Mouse (Mus musculus) embryonic facial prominence, embryonic 14.5 days (tissue): ENCODE measurements around the gene Mag. TPM values are rescaled to one million over a fixed set of nuclear protein-coding genes. Genes with fewer than 3 reads are reported as not detected.

Experiments used
- ATAC-seq: fragments of 200-750 bp; cut with Nextera tagmentation; 2 replicates; pipeline ENCODE4 v1.8.0; 2017; ENCODE audit warnings: low read depth, moderate number of reproducible peaks, moderate TSS enrichment
- DNase-seq: peaks from one replicate; pipeline ENCODE4 v3.0.0-alpha.2; 2015; ENCODE audit warnings: low spot score
- H3K27ac ChIP-seq: fragments of 300-500 bp; sonication (generic); replicated peaks from 2 replicates; pipeline ENCODE4 v1.5.1; 2014; ENCODE audit warnings: low read depth, mild to moderate bottlenecking, low read length, moderate library complexity
- H3K27me3 ChIP-seq: fragments of 300-500 bp; sonication (generic); replicated peaks from 2 replicates; pipeline ENCODE4 v1.6.1; 2014; ENCODE audit warnings: low read length; ENCODE audit not compliant: control insufficient read depth, insufficient read depth
- H3K36me3 ChIP-seq: fragments of 300-500 bp; sonication (generic); 2 replicates; pipeline ENCODE4 v1.6.1; 2014; ENCODE audit warnings: low read length, mixed read lengths; ENCODE audit not compliant: control insufficient read depth, insufficient read depth
- H3K4me1 ChIP-seq: fragments of 300-500 bp; sonication (generic); 2 replicates; pipeline ENCODE4 v1.6.1; 2014; ENCODE audit warnings: antibody characterized with exemption, low read length; ENCODE audit not compliant: control insufficient read depth, insufficient read depth
- H3K4me2 ChIP-seq: fragments of 300-500 bp; sonication (generic); 2 replicates; pipeline ENCODE4 v1.6.1; 2014; ENCODE audit warnings: low read depth, mild to moderate bottlenecking, low read length, moderate library complexity, mixed read lengths
- H3K4me3 ChIP-seq: fragments of 300-500 bp; sonication (generic); 2 replicates; pipeline ENCODE4 v1.5.1; 2014; ENCODE audit warnings: low read depth, mild to moderate bottlenecking, low read length
- H3K9ac ChIP-seq: fragments of 300-500 bp; sonication (generic); 2 replicates; pipeline ENCODE4 v1.6.1; 2014; ENCODE audit warnings: low read depth, mild to moderate bottlenecking, low read length, moderate library complexity, mixed read lengths
- H3K9me3 ChIP-seq: fragments of 300-500 bp; sonication (generic); 2 replicates; pipeline ENCODE4 v1.6.1; 2016; ENCODE audit warnings: low read length; ENCODE audit not compliant: control insufficient read depth
- whole genome bisulfite sequencing: fragments of 180-500 bp; shearing (Covaris S2); extraction: QIAGEN DNeasy Blood & Tissue Kit; methylation state at CpG from one replicate; pipeline ENCODE4 v1.1.7; 2014; 5-methylcytosine and 5-hydroxymethylcytosine counted together
- polyA plus RNA-seq: library from polyadenylated mRNA; unstranded; fragments of >200 nt; fragmentation: Nextera tagmentation; extraction: Ambion mirVana; gene quantifications from 2 replicates; pipeline ENCODE4 v1.2.1, GENCODE M21; 2014

Gene Mag
- polyA plus RNA-seq, 1 experiment from 2014 or later: 1.4 TPM

DNA sequence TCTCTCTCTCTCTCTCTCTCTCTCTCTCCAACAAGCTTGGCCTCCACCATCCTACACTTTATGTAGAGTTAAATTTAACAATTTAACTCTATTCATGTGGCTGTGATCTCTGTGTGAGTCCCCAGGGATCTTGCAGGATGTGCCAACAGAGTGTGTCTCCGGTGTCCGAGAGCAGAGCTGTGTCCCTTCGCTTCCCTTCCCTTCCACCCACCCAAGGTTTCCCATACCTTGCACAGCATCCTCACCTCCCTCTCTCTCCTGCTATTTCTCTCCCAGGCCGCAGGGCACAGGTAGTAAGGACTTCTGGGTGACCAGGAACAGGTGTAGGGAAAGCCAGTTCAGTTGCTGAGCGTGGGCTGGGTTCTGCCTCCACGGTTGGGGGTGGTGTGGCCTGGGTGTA lies 35.7 kb downstream of the Mag start:
- no peaks in the 10 kb centered on the region for H3K4me1 ChIP-seq
- 68% methylated on average over 6 of the region's 6 CpGs for WGBS
- DNase-seq: no peak
- H3K4me2 ChIP-seq: no peak overlapping the region
- no peak for ATAC-seq
- H3K9ac ChIP-seq: no peak overlapping the region
- no peak overlapping the region for H3K27ac ChIP-seq
- no peaks in the 10 kb centered on the region for H3K27me3 ChIP-seq
- H3K4me3 ChIP-seq: no peak overlapping the region
- no peaks in the 10 kb centered on the region for H3K9me3 ChIP-seq
- no peaks in the 10 kb centered on the region for H3K36me3 ChIP-seq

DNA sequence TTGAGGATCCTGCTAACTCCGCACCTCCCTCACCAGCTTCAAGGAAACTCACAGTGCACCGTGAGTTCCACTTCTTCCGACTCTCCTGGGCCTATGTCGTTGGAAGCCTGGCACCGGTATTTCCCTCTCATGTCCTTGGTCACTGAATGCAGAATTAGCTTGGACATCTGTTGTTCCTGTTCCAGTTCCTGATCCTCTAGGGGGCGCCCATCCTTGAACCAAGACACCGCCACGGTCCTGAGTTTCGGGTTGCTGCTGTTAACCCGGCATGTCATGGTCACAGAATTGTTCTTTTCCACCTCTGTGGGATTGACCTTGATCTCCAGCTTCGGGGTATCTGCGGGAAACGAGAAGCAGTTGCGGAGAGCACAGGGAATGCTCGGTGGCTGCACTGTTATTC lies 41.6 kb downstream of the Mag start:
- H3K27me3 ChIP-seq: no peaks in the 10 kb centered on the region
- no peaks in the 10 kb centered on the region for H3K9me3 ChIP-seq
- no peak overlapping the region for H3K27ac ChIP-seq
- 20% methylated on average over 15 of the region's 15 CpGs for WGBS
- H3K4me2 ChIP-seq: peak overlapping the region; percentile 40
- no peaks in the 10 kb centered on the region for H3K4me1 ChIP-seq
- peak overlapping the region; percentile 46; the same call in 1 of the 2 replicates for H3K9ac ChIP-seq
- H3K4me3 ChIP-seq: no peak overlapping the region
- DNase-seq (peak; percentile 69), ATAC-seq (no peak)
- no peaks in the 10 kb centered on the region for H3K36me3 ChIP-seq

DNA sequence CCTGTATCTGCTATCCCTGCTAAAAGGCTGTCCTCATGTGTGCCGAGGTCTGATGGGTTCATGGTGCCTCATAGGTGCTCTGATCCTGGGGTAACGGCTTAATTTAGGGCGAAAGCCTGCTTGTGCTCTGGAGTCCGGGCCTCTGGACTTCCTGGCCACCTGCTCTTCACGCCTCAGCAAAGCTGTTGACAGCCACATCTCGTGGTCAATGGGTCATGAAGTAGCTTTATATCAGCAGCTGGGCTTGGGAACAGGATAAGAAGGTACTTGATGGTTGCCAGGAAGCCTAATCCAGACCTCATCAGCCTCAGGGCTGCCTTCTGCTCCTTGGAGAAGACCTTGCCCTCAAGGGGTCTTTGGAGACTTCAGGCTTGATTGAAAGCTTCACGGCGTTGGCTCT lies 51.3 kb downstream of the Mag start:
- Histone ChIP-seq H3K4me1 (no peaks in the 10 kb centered on the region), H3K4me3 (no peak overlapping the region), H3K9ac (no peak overlapping the region), H3K27ac (no peak overlapping the region), H3K36me3 (no peaks in the 10 kb centered on the region), H3K4me2 (no peak overlapping the region), H3K9me3 (no peaks in the 10 kb centered on the region), H3K27me3 (no peaks in the 10 kb centered on the region)
- DNase-seq (no peak), ATAC-seq (no peak)
- WGBS: 76% methylated on average over 8 of the region's 8 CpGs

DNA sequence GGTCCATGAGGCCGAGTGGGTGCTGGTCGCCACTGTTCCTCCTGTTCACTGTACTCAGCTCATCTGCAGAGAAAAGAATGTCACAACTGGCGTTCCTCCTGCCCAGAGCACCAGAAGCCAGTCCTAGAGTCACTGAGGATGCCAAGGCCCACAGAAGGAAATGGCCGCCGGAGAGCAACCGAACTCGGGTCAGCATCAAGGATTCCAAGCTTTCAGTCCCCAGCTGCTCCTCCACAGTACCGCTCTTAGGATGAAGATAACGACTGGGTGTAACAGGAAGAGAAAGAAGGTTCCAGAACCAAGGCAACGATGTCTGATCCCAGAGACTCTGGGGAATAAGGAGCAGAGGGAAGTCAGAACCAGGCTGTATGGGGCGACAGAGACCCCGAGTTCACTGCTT lies 53.2 kb downstream of the Mag start, which contains the start of gene Ffar1:
TSS of gene Ffar1 (minus strand) at position 101 of the 400 bp plus-strand sequence.
- DNase-seq: no peak
- no peak within 1 kb of the TSS for H3K4me3 ChIP-seq
- ATAC-seq: no peak
- no peaks in the 10 kb centered on the region for H3K36me3 ChIP-seq
- H3K27ac ChIP-seq: no peak within 1 kb of the TSS
- H3K9me3 ChIP-seq: no peaks in the 10 kb centered on the region
- H3K4me2 ChIP-seq: no peak within 1 kb of the TSS
- 83% methylated on average over 12 of the region's 12 CpGs for WGBS
- no peak within 1 kb of the TSS for H3K9ac ChIP-seq
- no peaks in the 10 kb centered on the region for H3K4me1 ChIP-seq
- H3K27me3 ChIP-seq: no peaks in the 10 kb centered on the region; the same call in 1 of the 2 replicates

DNA sequence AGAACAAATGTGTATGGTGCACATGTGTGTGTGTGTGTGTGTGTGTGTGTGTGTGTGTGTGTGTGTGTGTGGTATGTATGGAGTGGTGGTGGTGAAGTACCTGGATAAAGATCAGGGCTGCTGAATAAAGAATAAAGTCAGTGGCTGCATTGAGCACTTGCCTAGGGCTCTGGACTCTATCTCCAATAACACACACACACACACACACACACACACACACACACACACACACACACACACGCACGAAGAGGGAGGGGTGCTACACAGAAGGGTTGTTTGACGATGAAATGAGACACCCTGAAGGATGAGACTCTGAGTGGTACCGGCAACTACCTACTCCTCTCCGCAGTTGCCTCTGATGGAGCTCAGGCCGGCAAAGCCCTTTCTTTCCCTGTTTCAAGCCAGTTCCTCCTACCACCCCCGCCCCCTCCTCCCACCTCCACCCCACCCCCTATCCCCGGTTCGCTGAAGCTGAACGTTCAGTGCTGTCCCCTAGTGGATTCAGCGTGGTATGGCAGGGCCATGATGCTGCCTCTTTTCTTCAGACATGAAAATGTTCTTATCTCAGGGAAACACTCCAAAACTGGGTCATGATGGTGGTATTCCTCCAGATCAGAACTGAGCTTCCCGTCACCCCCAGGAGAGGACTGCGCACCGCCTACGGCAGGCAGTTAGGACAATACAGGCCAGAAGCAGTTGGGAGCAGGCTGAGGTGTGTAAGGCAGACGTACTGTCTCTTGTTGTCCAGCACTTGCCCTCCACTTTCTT lies 54.9 kb downstream of the Mag start:
- Histone ChIP-seq H3K9ac (no peak overlapping the region), H3K36me3 (no peaks in the 10 kb centered on the region), H3K4me2 (peak overlapping the region; percentile 49), H3K27ac (no peak overlapping the region), H3K4me3 (peak overlapping the region; percentile 28), H3K27me3 (peaks cover 4% of the 10 kb centered on the region; the same call in 1 of the 2 replicates), H3K9me3 (no peaks in the 10 kb centered on the region), H3K4me1 (no peaks in the 10 kb centered on the region)
- WGBS: 18% methylated on average over 12 of the region's 16 CpGs
- ATAC-seq (peak; percentile 30; the same call in 1 of the 2 replicates), DNase-seq (peak; percentile 70)

DNA sequence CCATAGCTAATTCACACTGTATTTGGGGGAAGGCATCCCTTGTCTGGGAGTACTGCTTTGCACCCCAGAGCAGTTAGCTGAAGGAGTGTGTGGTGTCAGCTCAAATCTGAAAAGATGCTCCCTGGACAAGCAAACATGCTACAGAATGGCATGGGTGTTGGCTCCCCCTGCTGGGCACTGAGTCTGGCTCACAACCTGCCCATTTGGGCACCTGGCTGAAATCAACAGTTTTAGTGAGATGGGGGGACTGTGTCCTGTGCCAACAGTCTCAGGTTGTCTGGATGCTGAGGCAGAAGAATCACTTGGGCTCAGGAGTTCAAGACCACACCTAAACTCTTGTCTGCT lies 55.4 kb downstream of the Mag start:
- H3K4me3 ChIP-seq: no peak overlapping the region
- H3K9ac ChIP-seq: no peak overlapping the region
- ATAC-seq (peak; percentile 79), DNase-seq (peak; percentile 71)
- no peaks in the 10 kb centered on the region for H3K9me3 ChIP-seq
- H3K4me1 ChIP-seq: no peaks in the 10 kb centered on the region
- no peaks in the 10 kb centered on the region for H3K36me3 ChIP-seq
- no peak overlapping the region for H3K4me2 ChIP-seq
- H3K27me3 ChIP-seq: peaks cover 4% of the 10 kb centered on the region; the same call in 1 of the 2 replicates
- H3K27ac ChIP-seq: no peak overlapping the region

DNA sequence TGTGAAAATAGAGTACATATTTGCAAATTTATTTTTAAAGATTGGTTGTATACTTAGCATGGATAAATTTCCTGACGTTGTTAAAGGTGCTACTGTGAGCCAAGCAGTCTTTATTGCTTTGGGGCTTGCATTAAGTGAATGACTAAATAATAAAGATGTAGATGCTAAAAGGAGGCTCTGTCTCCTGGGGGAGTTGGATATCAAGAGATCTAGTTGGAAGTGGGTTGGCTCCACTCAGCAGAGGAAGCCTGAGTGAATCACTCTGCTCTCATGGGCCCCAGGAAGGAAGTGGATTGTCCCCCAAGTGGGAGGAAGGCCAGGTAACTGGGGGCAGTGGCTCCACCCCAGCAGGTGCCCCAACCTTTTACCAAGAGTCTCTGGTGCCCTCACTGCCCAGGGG lies 56.9 kb downstream of the Mag start:
- no peak for DNase-seq
- Histone ChIP-seq H3K9ac (no peak overlapping the region), H3K36me3 (no peaks in the 10 kb centered on the region), H3K4me1 (no peaks in the 10 kb centered on the region), H3K27me3 (peaks cover 4% of the 10 kb centered on the region; the same call in 1 of the 2 replicates), H3K4me2 (no peak overlapping the region), H3K9me3 (no peaks in the 10 kb centered on the region), H3K4me3 (no peak overlapping the region), H3K27ac (no peak overlapping the region)
- no peak for ATAC-seq
- WGBS: 72% methylated on average over 1 of the region's 1 CpGs

DNA sequence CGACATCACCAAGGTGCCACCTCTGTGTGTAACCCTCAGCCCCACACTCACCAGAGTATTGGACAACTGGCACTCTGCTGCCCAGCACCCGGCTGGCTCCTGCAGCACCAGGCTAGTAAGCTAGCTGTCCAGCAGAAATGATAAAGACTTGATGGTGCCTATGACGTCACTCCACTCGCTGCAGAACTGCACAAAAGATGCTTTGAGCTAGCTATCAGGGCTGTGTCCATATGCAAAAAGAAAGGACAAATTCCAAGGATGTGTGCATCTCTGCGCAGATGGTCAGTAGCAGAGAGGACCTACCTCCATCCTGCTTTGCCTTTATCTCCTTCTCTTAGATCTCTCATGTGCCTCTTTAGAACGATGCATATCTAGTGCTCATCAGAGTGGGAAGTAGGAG lies 58.6 kb downstream of the Mag start, which contains the start of gene Ffar3:
TSS of gene Ffar3 (minus strand) at position 101 of the 400 bp plus-strand sequence.
- H3K36me3 ChIP-seq: no peaks in the 10 kb centered on the region
- no peak within 1 kb of the TSS for H3K27ac ChIP-seq
- no peak within 1 kb of the TSS for H3K4me2 ChIP-seq
- H3K9ac ChIP-seq: no peak within 1 kb of the TSS
- WGBS: 85% methylated on average over 6 of the region's 6 CpGs
- ATAC-seq: no peak
- no peaks in the 10 kb centered on the region for H3K9me3 ChIP-seq
- no peaks in the 10 kb centered on the region for H3K4me1 ChIP-seq
- no peak for DNase-seq
- H3K27me3 ChIP-seq: peaks cover 4% of the 10 kb centered on the region; the same call in 1 of the 2 replicates
- no peak within 1 kb of the TSS for H3K4me3 ChIP-seq

DNA sequence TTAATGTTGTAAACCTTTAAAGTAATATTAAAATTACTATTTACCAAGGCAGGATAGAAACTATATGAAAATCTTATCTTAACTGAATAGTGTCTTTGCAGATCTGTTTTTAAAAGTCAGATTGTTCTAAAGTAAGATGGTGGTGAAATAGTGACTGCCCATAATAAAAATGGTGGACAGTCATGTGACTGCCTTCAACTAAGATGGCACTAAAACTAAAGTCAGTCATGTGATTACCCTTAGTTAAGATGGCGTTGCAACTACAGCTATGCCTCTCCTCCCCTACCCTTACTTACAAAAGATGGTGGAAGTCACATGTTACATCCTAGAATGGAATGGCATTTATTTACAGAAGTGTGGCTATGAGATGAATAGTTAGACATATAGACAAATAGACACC lies 63.3 kb downstream of the Mag start:
- H3K4me3 ChIP-seq: no peak overlapping the region
- H3K4me1 ChIP-seq: no peaks in the 10 kb centered on the region
- H3K9me3 ChIP-seq: no peaks in the 10 kb centered on the region
- no peak for ATAC-seq
- no peak overlapping the region for H3K9ac ChIP-seq
- no peak overlapping the region for H3K27ac ChIP-seq
- 72% methylated on average over 1 of the region's 1 CpGs for WGBS
- H3K27me3 ChIP-seq: 0 out of 2 replicates have a peak, but pooled peaks cover 4% of the 10 kb centered on the region
- no peaks in the 10 kb centered on the region for H3K36me3 ChIP-seq
- DNase-seq: no peak
- H3K4me2 ChIP-seq: no peak overlapping the region
